Mouse (Mus musculus) c-Kit-positive CD71-positive TER-119-negative erythroid progenitor cells, embryonic 14.5 days (primary cell): Measurements from ENCODE around the gene Surf1.
"Not testable (repeated sequence)": the region's sequence is repeated elsewhere in the genome, so short reads cannot be mapped to it uniquely, and the experiment has no call there.

Experiments used
- DNase-seq: peaks from one replicate; pipeline ENCODE4 v3.0.0-alpha.2; 2013; ENCODE audit warnings: low read depth

Gene Surf1

DNA sequence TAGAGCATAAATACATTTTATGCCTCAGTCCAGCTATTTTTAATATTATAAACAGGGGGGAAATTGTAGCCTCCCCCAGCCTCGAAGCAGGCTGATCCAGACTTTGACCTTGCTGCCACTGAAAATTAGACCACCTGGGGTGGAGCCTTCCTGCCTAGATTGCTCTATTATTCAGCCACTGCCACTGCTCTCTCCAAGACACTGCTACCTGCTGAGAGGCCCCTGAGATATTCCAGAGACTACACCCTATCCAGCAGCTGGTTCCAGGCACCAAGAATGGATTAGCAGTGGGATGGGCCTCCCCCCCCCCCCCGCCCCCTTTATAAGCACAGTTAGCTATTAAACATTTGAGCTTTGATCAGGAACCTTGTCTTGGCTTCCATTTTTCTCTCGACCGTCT lies 30.2 kb downstream of the Surf1 start:
- not testable (repeated sequence) for DNase-seq

DNA sequence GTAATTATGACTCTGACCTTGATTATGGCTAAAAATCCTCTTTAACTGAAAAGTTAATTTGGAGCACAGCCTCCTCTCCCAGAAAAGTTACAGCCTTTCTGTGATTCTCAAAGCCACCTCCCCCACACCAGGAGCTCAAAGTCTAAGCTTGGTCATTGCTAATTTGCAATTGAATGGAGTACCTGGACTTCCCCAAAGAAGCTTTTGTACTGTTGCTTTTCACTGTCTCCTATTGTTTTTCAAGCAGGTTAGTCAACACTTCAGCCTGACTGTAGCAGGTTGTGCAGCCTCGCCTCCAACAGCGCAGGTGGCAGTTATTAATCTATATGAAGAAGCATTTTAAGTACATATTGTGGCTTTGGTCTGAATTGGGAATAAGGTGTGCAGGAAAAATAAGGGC lies 30.8 kb downstream of the Surf1 start:
- DNase-seq = not testable (repeated sequence)

DNA sequence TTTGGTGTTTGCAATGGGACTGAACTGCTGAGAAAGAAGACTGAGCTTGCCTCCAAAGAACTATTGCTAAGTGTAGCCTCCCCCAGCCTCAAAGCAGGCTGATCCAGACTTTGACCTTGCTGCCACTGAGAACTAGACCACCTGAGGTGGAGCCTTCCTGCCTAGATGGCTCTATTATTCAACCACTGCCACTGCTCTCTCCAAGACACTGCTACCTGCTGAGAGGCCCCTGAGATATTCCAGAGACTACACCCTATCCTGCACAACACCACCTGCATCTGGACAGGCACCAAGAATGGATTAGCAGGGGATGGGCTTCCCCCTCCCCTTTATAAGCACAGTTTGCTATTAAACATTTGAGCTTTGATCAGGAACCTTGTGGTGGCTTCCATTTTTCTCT lies 37.8 kb downstream of the Surf1 start:
- no peak for DNase-seq

DNA sequence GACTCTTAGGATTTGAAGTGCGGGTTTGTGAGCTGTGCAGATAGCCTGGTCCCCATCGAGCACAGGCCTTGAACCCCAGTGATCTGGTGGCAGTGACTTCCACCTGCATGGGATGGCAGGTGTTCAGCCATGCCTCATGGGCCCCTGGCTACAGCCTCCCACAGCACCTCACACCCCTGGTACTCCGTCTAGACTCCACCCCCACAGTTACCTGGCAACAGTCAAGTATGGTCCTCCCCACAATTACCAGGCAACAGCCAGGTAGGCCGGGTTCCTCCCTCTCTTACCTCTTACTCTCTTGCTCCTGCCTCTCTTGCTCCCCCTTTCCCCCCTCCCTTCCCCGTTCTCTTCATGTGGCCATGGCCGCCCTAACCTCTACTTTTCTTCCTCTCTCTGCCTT lies 45.7 kb downstream of the Surf1 start:
- DNase-seq = no peak

DNA sequence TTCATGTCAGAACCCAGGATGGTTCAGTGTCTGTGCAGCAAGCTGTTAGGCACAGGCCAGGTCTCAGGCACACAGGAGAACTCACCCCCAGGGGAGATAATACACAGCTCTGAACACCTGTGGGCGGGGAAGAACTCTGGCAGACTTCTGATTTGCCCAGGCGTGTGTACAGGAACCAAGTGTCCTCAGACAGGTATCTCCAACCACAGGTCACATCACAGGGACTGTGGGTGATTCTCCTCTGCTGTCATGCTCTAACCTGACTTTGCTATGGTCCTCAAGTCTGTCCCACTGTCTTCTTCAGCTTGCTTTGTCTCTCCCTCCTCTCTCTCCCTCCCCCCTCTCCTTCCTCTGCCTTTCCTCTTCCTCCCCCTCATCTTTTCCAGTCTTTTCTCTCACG lies 51.5 kb downstream of the Surf1 start, which contains the start of gene Abo:
Gene Abo, minus strand, starts transcription at position 101 of the 400 bp plus-strand sequence.
- no peak for DNase-seq
